Mouse (Mus musculus) MEL (cell line): Measurements from ENCODE around the gene Cdh5. TPM values are rescaled to one million over a fixed set of nuclear protein-coding genes. Genes with fewer than 3 reads are reported as not detected.

Experiments
- DNase-seq: peaks from one replicate; pipeline ENCODE4 v3.0.0; 2011; ENCODE audit warnings: low read depth, low spot score
- H3K27ac ChIP-seq: 2 replicates; pipeline ENCODE4 v1.5.1; 2012; ENCODE audit warnings: low read depth, mild to moderate bottlenecking, control low read depth, low read length, moderate library complexity; ENCODE audit not compliant: control insufficient read depth
- H3K27me3 ChIP-seq, 2 experiments: fragments of 150-350 bp in 1 of 2; sonication (generic) in 1 of 2; 2 replicates each; pipeline ENCODE4 v1.6.1; 2012; ENCODE audit warnings: low read length in 2 of 2, mild to moderate bottlenecking in 2 of 2, improper control_type of control experiment in 1 of 2, moderate library complexity in 1 of 2; ENCODE audit not compliant: insufficient read depth in 2 of 2, control insufficient read depth in 1 of 2
- H3K36me3 ChIP-seq, 2 experiments: 2 replicates each; pipeline ENCODE4 v1.6.1; 2012 to 2014; ENCODE audit warnings: low read length in 2 of 2, improper control_type of control experiment in 1 of 2, inconsistent platforms in 1 of 2, mild to moderate bottlenecking in 1 of 2; ENCODE audit not compliant: insufficient read depth in 2 of 2, control insufficient read depth in 1 of 2
- H3K4me1 ChIP-seq, 2 experiments: fragments of 150-350 bp in 1 of 2; sonication (generic) in 1 of 2; 2 replicates each; pipeline ENCODE4 v1.6.1; 2012; ENCODE audit warnings: low read length in 2 of 2, improper control_type of control experiment in 1 of 2, mild to moderate bottlenecking in 1 of 2; ENCODE audit not compliant: insufficient read depth in 2 of 2, control insufficient read depth in 1 of 2
- H3K4me3 ChIP-seq, 2 experiments: fragments of 150-350 bp in 1 of 2; sonication (generic) in 1 of 2; 2 replicates each; pipeline ENCODE4 v1.5.1; 2012; ENCODE audit warnings: low read depth in 2 of 2, low read length in 2 of 2, mild to moderate bottlenecking in 2 of 2, moderate library complexity in 2 of 2, control low read depth in 1 of 2, improper control_type of control experiment in 1 of 2; ENCODE audit not compliant: control insufficient read depth in 1 of 2, insufficient read depth in 1 of 2
- H3K79me2 ChIP-seq: 2 replicates; pipeline ENCODE4 v1.6.1; 2012; ENCODE audit warnings: mild to moderate bottlenecking, low read length, moderate library complexity; ENCODE audit not compliant: control insufficient read depth, poor library complexity, insufficient read depth
- H3K9ac ChIP-seq: 2 replicates; pipeline ENCODE4 v1.6.1; 2012; ENCODE audit warnings: low read depth, mild to moderate bottlenecking, control low read depth, low read length, moderate library complexity; ENCODE audit not compliant: control insufficient read depth, poor library complexity, severe bottlenecking
- H3K9me3 ChIP-seq: fragments of 150-350 bp; sonication (generic); replicated peaks from 2 replicates; pipeline ENCODE4 v1.6.1; 2012; ENCODE audit warnings: mild to moderate bottlenecking, low read length, improper control_type of control experiment, moderate library complexity; ENCODE audit not compliant: insufficient read depth
- BHLHE40 ChIP-seq: IDR thresholded peaks from 2 replicates; pipeline ENCODE4 v1.6.1; 2012; ENCODE audit warnings: low read depth, mild to moderate bottlenecking, inconsistent platforms, low read length, improper control_type of control experiment, borderline replicate concordance
- CHD1 ChIP-seq: IDR thresholded peaks from 2 replicates; pipeline ENCODE4 v1.6.1; 2012; ENCODE audit warnings: low read depth, mild to moderate bottlenecking, inconsistent platforms, low read length, improper control_type of control experiment
- CHD2 ChIP-seq: IDR thresholded peaks from 2 replicates; pipeline ENCODE4 v1.6.1; 2011; ENCODE audit warnings: low read length, improper control_type of control experiment
- CTCF ChIP-seq, 3 experiments: IDR thresholded peaks in 2 of 3; conservative IDR thresholded peaks in 1 of 3; 2 replicates each; pipeline ENCODE4 v1.5.1; 2011 to 2012; ENCODE audit warnings: low read length in 3 of 3, low read depth in 2 of 3, mild to moderate bottlenecking in 2 of 3, improper control_type of control experiment in 1 of 3, inconsistent platforms in 1 of 3, mixed read lengths in 1 of 3, moderate library complexity in 1 of 3; ENCODE audit not compliant: control insufficient read depth in 1 of 3, insufficient read depth in 1 of 3, poor library complexity in 1 of 3, severe bottlenecking in 1 of 3
- E2F4 ChIP-seq: IDR thresholded peaks from 2 replicates; pipeline ENCODE4 v1.6.1; 2011; ENCODE audit warnings: low read depth, low read length, improper control_type of control experiment, borderline replicate concordance
- EP300 ChIP-seq, 2 experiments: IDR thresholded peaks; 2 replicates each; pipeline ENCODE4 v1.6.1; 2011; ENCODE audit warnings: improper control_type of control experiment in 2 of 2, low read length in 2 of 2, low read depth in 1 of 2, mild to moderate bottlenecking in 1 of 2
- ETS1 ChIP-seq: IDR thresholded peaks from 2 replicates; pipeline ENCODE4 v1.6.1; 2012; ENCODE audit warnings: low read depth, mild to moderate bottlenecking, inconsistent platforms, low read length, improper control_type of control experiment, moderate library complexity
- GABPA ChIP-seq: IDR thresholded peaks from 2 replicates; pipeline ENCODE4 v1.6.1; 2012; ENCODE audit warnings: low read depth, mild to moderate bottlenecking, inconsistent platforms, low read length, improper control_type of control experiment, moderate library complexity
- HCFC1 ChIP-seq: IDR thresholded peaks from 2 replicates; pipeline ENCODE4 v1.6.1; 2012; ENCODE audit warnings: low read depth, mild to moderate bottlenecking, inconsistent platforms, low read length, improper control_type of control experiment, moderate library complexity
- JUND ChIP-seq: IDR thresholded peaks from 2 replicates; pipeline ENCODE4 v1.6.1; 2011; ENCODE audit warnings: low read depth, mild to moderate bottlenecking, improper control_type of control experiment, low read length
- MAX ChIP-seq: IDR thresholded peaks from 2 replicates; pipeline ENCODE4 v1.6.1; 2011; ENCODE audit warnings: low read length, improper control_type of control experiment
- MEF2A ChIP-seq: IDR thresholded peaks from 2 replicates; pipeline ENCODE4 v1.6.1; 2014; ENCODE audit warnings: low read depth, mild to moderate bottlenecking, inconsistent platforms, low read length, improper control_type of control experiment; ENCODE audit not compliant: poor library complexity, insufficient replicate concordance, severe bottlenecking; ENCODE audit errors: extremely low read depth
- MXI1 ChIP-seq: IDR thresholded peaks from 2 replicates; pipeline ENCODE4 v1.6.1; 2011; ENCODE audit warnings: mild to moderate bottlenecking, low read depth, low read length, improper control_type of control experiment
- MYB ChIP-seq: IDR thresholded peaks from 2 replicates; pipeline ENCODE4 v1.6.1; 2011; ENCODE audit warnings: mild to moderate bottlenecking, low read depth, low read length, improper control_type of control experiment
- POLR2A ChIP-seq, 2 experiments: IDR thresholded peaks; 2 replicates each; pipeline ENCODE4 v1.6.1; 2011 to 2012; ENCODE audit warnings: low read length in 2 of 2, mild to moderate bottlenecking in 2 of 2, control low read depth in 1 of 2, improper control_type of control experiment in 1 of 2, low read depth in 1 of 2, moderate library complexity in 1 of 2; ENCODE audit not compliant: control insufficient read depth in 1 of 2, insufficient read depth in 1 of 2, poor library complexity in 1 of 2
- RAD21 ChIP-seq: IDR thresholded peaks from 2 replicates; pipeline ENCODE4 v1.6.1; 2011; ENCODE audit warnings: mild to moderate bottlenecking, low read depth, low read length, improper control_type of control experiment
- TAL1 ChIP-seq: IDR thresholded peaks from 2 replicates; pipeline ENCODE4 v1.6.1; 2012; ENCODE audit warnings: mild to moderate bottlenecking, inconsistent platforms, low read length, moderate library complexity, mixed read lengths
- TCF12 ChIP-seq: IDR thresholded peaks from 2 replicates; pipeline ENCODE4 v1.6.1; 2014; ENCODE audit warnings: low read depth, mild to moderate bottlenecking, inconsistent platforms, low read length, improper control_type of control experiment, moderate library complexity
- UBTF ChIP-seq: IDR thresholded peaks from 2 replicates; pipeline ENCODE4 v1.6.1; 2012; ENCODE audit warnings: low read depth, mild to moderate bottlenecking, inconsistent platforms, low read length, improper control_type of control experiment, moderate library complexity, borderline replicate concordance; ENCODE audit not compliant: insufficient read depth
- USF1 ChIP-seq: IDR thresholded peaks from 2 replicates; pipeline ENCODE4 v1.6.1; 2014; ENCODE audit warnings: low read depth, mild to moderate bottlenecking, inconsistent platforms, low read length, improper control_type of control experiment, moderate library complexity
- USF2 ChIP-seq, 2 experiments: IDR thresholded peaks; 2 replicates each; pipeline ENCODE4 v1.6.1; 2011 to 2012; ENCODE audit warnings: improper control_type of control experiment in 2 of 2, low read length in 2 of 2, borderline replicate concordance in 1 of 2, inconsistent platforms in 1 of 2, low read depth in 1 of 2, mild to moderate bottlenecking in 1 of 2; ENCODE audit not compliant: insufficient read depth in 1 of 2
- ZC3H11A ChIP-seq: IDR thresholded peaks from 2 replicates; pipeline ENCODE4 v1.6.1; 2012; ENCODE audit warnings: low read depth, mild to moderate bottlenecking, inconsistent platforms, low read length, improper control_type of control experiment
- ZMIZ1 ChIP-seq: IDR thresholded peaks from 2 replicates; pipeline ENCODE4 v1.6.1; 2012; ENCODE audit warnings: low read depth, mild to moderate bottlenecking, inconsistent platforms, low read length, improper control_type of control experiment, moderate library complexity
- ZNF384 ChIP-seq: IDR thresholded peaks from 2 replicates; pipeline ENCODE4 v1.6.1; 2012; ENCODE audit warnings: low read depth, mild to moderate bottlenecking, inconsistent platforms, low read length, improper control_type of control experiment
- polyA plus RNA-seq, 2 experiments: library from polyadenylated mRNA; stranded (reverse) in 1 of 2; unstranded in 1 of 2; fragments of >175 nt in 1 of 2; fragments of >200 nt in 1 of 2; gene quantifications; 2 replicates each; pipeline versions ENCODE4 v1.2.1 to v1.2.4; 2012; ENCODE audit warnings: low replicate concordance in 2 of 2, low read depth in 1 of 2; ENCODE audit not compliant: insufficient read length in 2 of 2, insufficient read depth in 1 of 2, missing spikeins in 1 of 2
- total RNA-seq: library from RNA; depleted of rRNA; stranded (reverse); fragments of 300-350 nt; gene quantifications from 2 replicates; pipeline ENCODE4 v1.2.3, GENCODE M21; 2012

Gene Cdh5
- total and polyA plus RNA-seq, 3 experiments: not detected

GRCm38 (mm10) chr8:104142415-104142814 lies 41.0 kb downstream of the Cdh5 start:
- H3K27me3 ChIP-seq: no peaks in the 10 kb centered on the region
- no peak overlapping the region for H3K4me3 ChIP-seq
- no peak overlapping the region for H3K9ac ChIP-seq
- H3K4me1 ChIP-seq: no peaks in the 10 kb centered on the region
- no peaks in the 10 kb centered on the region for H3K9me3 ChIP-seq
- H3K27ac ChIP-seq: no peak overlapping the region
- no peaks in the 10 kb centered on the region for H3K36me3 ChIP-seq
- no peak for DNase-seq
- H3K79me2 ChIP-seq: no peaks in the 10 kb centered on the region
- no peak for TF ChIP-seq MYB
- no peak for TF ChIP-seq ZMIZ1
- TF ChIP-seq JUND: no peak
- TF ChIP-seq CHD2: no peak
- TF ChIP-seq TCF12: no peak
- no peak for TF ChIP-seq ZC3H11A
- no peak for TF ChIP-seq UBTF
- TF ChIP-seq POLR2A (IDR thresholded peaks at IDR 0.05; ENCODE audit: control insufficient read depth in 1 of 2, insufficient read depth in 1 of 2, low read depth in 1 of 2, low read length in 2 of 2, poor library complexity in 1 of 2): no peak
- no peak for TF ChIP-seq BHLHE40
- TF ChIP-seq MAX: no peak
- no peak for TF ChIP-seq E2F4
- TF ChIP-seq ZNF384: no peak
- TF ChIP-seq MXI1: no peak
- TF ChIP-seq HCFC1: no peak
- TF ChIP-seq ETS1: no peak
- TF ChIP-seq CHD1: no peak
- no peak for TF ChIP-seq MEF2A
- TF ChIP-seq EP300 (IDR thresholded peaks at IDR 0.05; ENCODE audit: low read depth in 1 of 2, low read length in 2 of 2): no peak
- TF ChIP-seq, all 39 proteins: peak for 0

- H3K9me3 ChIP-seq: no peaks in the 10 kb centered on the region
- TF ChIP-seq MYB (no peak), CHD2 (no peak), CTCF (IDR thresholded peaks at IDR 0.05 in 2 of 3, conservative IDR thresholded peaks at IDR 0.05 in 1 of 3; ENCODE audit: control insufficient read depth in 1 of 3, insufficient read depth in 1 of 3, low read depth in 2 of 3, low read length in 3 of 3, poor library complexity in 1 of 3, severe bottlenecking in 1 of 3) (no peak), TCF12 (no peak), GABPA (no peak), JUND (no peak), RAD21 (no peak), MXI1 (no peak), USF1 (no peak), TAL1 (no peak), ZMIZ1 (no peak), E2F4 (no peak), USF2 (IDR thresholded peaks at IDR 0.05; ENCODE audit: borderline replicate concordance in 1 of 2, insufficient read depth in 1 of 2, low read depth in 1 of 2, low read length in 2 of 2) (no peak)
- H3K4me1 ChIP-seq: no peaks in the 10 kb centered on the region
- H3K36me3 ChIP-seq: no peaks in the 10 kb centered on the region
- no peak overlapping the region for H3K9ac ChIP-seq
- no peaks in the 10 kb centered on the region for H3K79me2 ChIP-seq
- DNase-seq: no peak
- no peaks in the 10 kb centered on the region for H3K27me3 ChIP-seq
- H3K4me3 ChIP-seq: no peak overlapping the region
- H3K27ac ChIP-seq: no peak overlapping the region
Observed at GRCm38 (mm10) chr8:104143379-104143778, 42.0 kb downstream of the Cdh5 start.
